Mouse (Mus musculus): ENCODE measurements around the gene Slc39a11.

Slc39a11 gene

DNA sequence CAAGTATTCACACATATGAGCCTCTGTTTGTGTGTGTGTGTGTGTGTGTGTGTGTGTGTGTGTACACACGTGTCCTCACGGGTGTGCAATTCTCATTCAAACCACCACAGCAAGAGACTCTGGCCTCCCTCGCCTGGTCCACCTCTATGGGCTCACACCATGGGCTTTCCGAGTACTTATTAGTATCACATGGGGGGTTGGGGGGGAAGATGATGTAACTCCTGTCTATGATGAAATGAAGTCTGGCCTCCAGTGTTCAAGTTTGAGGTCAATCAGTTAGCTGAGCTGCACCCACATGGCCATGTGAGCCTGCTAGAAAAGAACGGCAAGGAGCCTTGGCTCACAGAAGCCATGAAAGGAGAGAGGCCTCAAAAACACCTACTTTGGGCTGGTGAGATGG lies 16.5 kb downstream of the Slc39a11 start:
- no peak for DNase-seq (ENCODE audit: low read depth, low spot score)

GRCm38 (mm10) chr11:113632303-113632702 lies 17.6 kb downstream of the Slc39a11 start:
- DNase-seq (ENCODE audit: low read depth, low spot score): no peak

DNA sequence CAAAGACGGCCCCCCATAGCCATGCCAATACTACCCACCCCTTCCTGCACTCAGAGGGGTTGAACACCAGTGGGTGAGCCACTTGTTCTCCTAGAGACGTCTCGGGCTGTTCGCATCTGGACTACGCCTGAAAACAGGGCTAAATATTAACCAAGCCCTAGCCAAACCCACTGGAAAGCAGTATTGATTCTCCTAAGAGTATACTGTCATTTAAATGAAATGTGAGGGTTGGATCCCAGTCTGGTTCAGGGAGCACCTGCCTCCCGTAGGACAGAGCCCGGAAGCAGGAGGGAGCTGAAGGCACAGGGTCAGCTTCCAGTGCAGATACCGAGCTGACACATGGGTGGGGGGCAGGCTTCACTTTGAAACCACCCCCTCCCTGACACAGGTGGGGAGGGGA lies 18.0 kb downstream of the Slc39a11 start:
- no peak for DNase-seq (ENCODE audit: low read depth, low spot score)

DNA sequence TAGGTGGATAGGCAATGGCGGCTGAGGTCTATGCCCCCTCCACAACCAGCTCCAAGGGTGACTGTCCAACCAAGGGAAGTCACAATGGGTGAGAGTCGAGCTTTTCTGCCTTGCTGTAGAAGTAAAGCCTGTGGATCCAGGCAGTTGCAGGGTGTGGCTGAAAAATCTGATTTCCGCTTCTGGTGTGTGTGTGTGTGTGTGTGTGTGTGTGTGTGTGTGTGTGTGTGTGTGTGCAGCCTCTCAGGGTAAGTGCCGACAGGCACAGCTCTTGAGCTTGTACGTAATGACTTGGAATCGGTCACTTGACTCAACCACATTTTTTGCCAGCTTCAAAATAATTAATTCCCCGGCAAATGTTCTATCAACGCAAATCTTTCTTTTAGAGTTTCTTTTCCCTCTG lies 18.6 kb downstream of the Slc39a11 start:
- no peak for DNase-seq (ENCODE audit: low read depth, low spot score)

- DNase-seq (ENCODE audit: low read depth, low spot score): no peak
Observed at GRCm38 (mm10) chr11:113630642-113631041, 19.2 kb downstream of the Slc39a11 start.

DNA sequence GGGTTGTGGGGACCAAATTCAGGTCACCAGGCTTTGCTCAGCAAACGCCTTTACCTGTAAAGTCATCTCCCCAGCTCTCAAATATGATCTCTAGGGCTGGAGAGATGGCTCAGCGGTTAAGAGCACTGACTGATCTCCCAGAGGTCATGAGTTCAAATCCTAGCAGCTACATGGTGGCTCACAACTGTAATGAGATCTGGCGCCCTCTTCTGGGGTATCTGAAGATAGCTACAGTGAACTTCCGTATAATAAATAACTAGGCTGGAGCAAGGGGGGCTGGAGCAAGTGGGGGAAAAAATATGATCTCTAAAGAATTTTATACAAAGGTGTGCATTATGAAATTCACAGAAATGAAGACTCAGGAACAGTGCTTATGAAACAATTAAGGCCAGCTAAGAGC lies 22.1 kb downstream of the Slc39a11 start:
- no peak for DNase-seq (ENCODE audit: low read depth, low spot score)

GRCm38 (mm10) chr11:113625437-113625836 lies 24.4 kb downstream of the Slc39a11 start:
- no peak for DNase-seq (ENCODE audit: low read depth, low spot score)

DNA sequence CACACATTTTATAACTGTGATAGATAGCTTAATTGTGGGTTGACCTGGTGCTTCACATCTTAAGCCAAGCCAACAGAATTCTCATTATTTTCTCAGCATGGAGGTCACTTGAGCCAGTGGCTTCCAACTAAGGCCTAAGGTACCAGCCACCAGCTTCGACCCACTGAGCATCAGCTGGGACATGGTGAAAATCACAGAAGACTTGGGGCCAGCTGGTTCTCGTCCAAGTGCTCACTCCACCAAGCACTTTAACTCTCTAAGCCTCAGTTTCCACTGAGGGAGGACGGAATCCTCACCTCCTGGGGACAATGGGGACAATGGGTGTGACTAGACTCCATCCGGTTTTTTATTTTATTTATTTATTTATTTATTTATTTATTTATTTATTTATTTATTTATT lies 27.9 kb downstream of the Slc39a11 start:
- no peak for DNase-seq (ENCODE audit: low read depth, low spot score)

DNA sequence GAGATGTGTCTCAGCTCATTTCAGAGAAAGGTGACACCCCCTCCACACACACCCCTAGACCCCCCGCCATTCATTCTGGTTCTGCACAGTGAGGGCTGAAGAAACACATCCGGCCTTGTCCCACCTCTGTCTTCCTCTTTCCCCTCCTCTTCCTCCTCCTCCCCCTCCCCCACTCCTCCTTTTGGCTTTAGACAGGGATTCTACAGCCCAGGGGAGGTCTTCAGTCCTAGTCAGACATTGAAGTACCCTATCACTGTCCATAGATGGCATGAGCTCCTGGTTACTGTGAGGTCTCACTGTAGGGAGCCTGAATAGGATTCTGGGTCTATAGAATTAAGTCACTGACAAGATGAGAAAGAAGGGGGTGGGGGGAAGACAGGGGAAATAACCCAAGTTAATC lies 28.9 kb downstream of the Slc39a11 start:
- DNase-seq (ENCODE audit: low read depth, low spot score): no peak

DNA sequence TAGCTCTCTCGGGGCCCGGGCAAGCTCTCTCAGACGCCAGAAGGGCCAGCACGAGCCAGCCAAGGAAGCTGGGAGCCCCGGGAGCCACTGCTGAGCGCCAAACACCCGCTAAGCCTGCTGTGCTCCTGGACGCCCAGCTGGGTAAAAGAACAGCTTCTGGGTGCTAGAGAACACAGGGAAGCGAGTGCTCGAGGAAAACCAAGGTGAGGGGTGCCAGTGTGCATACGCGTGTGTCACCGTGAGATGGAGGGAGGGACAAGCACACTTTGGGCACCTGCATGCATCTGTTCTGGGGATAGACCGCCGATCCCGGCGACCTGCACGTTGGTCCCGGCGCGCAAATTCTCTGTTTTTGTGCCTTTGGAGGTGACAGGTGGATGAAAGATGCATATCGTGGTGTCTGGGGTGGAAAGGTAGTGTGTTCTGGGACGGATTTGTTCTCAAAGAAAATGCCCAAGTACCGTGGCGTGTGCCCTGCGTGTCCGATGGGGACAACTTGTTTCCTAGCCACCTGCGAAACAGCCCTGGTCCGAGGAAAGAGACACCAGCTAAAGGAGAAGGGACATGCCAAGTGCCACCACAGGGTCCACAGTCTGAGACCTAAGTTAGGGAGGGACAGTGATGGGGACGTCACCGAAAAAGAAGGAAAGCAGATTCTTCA lies 30.3 kb downstream of the Slc39a11 start:
- no peak for DNase-seq (ENCODE audit: low read depth, low spot score)

- no peak for DNase-seq (ENCODE audit: low read depth, low spot score)
Observed at GRCm38 (mm10) chr11:113618672-113619419, 31.0 kb downstream of the Slc39a11 start, which contains the start of gene Sstr2. Gene Sstr2, plus strand, starts transcription at chr11:113619342.

- no peak for DNase-seq (ENCODE audit: low read depth, low spot score)
Observed at GRCm38 (mm10) chr11:113618303-113618671, 31.6 kb downstream of the Slc39a11 start.

DNA sequence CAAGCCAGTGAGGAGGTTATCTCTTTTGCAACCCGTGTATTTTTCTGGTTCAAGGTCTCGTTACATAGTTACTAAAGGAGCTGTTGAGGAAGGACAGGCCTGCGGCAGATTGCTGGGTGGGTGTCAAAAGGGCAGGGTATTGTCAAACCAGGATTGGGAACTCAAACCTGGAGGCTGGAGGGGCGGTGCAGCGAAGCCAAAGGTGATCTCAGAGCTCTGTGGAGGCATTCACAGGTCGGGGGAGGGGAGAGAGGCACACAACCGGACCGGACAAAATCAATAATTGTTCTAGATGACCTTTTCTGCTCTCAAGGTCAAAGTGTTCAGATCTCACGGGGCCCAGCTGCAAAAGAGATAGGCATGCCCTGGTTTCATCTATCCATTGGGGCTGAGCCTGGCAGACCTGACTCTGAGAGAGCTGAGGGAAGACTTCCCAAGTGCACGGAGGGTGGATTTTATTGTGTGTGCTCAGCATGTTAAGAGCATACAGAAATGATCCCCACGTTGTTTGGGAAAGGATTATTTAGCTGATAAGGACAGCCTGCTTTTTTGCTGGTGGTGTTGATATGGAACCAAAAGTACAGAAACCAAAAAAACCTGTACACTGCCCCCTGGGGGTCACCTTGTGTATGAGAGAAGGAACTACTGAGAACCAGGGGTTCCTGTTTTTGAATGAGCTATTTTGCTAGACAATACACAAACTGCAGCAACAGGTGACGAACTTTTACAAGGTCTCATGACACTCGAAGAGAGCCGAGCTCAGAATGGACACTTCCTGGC lies 32.6 kb downstream of the Slc39a11 start:
- DNase-seq (ENCODE audit: low read depth, low spot score): no peak

DNA sequence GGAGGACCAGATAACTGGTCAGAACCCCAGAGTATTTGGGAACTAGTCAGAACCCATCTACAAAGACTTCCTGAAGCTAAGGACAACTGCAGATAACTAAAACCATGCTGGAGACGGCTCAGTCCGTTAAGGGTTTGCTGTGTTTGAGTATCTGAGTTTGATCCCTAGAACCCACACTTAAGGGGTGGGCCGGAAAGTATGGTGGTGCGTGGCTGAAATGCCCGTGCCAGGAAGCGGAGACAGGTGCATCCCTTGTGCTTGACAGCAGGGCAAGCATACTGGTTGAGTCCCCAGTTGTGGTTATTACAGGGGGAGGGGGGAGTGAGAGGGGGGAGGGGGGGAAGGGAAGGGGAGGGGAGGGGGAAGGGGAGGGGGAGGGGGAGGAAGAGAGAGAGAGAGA lies 35.4 kb downstream of the Slc39a11 start:
- DNase-seq (ENCODE audit: low read depth, low spot score): no peak

- DNase-seq (ENCODE audit: low read depth, low spot score): no peak
Observed at GRCm38 (mm10) chr11:113611664-113612611, 37.9 kb downstream of the Slc39a11 start.

DNA sequence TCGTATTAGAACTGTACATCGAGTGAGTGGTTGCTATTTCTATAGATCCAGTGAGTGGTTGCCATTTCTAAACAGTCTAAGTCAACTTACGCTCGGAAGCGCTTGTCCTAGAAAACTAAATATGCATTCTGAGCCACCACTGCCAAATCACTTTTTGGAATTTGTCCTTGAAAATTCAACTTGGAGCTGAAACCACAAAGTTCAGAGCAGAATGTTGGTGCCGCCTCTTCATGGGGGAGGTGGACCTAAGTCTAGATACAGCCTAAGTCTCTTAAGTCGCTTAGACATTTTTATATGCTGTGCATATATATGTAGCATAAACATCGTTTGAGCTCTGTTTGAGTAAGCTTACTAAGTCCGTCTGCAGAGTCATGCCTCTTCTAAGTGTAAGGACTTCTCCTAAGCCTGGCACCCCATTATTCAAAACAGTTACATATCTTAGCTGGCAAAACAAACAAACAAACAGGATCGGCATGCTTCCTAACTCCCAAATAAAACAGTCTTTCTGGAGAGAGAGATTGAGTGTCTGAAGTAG lies 38.7 kb downstream of the Slc39a11 start:
- DNase-seq (ENCODE audit: low read depth, low spot score): no peak

- DNase-seq (ENCODE audit: low read depth, low spot score): no peak
Observed at GRCm38 (mm10) chr11:113610266-113610665, 39.6 kb downstream of the Slc39a11 start.

- no peak for DNase-seq (ENCODE audit: low read depth, low spot score)
Observed at GRCm38 (mm10) chr11:113609581-113609980, 40.3 kb downstream of the Slc39a11 start.

DNA sequence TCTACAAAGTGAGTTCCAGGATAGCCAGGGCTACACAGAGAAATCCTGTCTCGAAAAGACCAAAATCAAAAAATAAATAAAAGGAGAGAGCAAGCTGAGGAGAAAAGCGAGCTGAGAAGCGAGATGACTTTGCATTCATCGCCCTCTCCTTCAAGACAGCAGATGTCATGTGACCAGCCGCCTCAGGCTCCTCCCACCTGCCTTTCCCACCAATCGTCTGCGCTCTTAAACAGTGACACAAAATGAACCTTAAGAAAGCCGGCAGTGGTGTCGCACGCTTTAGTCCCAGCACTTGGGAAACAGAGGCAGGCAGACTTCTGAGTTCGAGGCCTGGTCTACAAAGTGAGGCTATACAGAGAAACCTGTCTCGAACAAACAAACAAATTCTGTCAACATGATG lies 42.3 kb downstream of the Slc39a11 start:
- no peak for DNase-seq (ENCODE audit: low read depth, low spot score)

DNA sequence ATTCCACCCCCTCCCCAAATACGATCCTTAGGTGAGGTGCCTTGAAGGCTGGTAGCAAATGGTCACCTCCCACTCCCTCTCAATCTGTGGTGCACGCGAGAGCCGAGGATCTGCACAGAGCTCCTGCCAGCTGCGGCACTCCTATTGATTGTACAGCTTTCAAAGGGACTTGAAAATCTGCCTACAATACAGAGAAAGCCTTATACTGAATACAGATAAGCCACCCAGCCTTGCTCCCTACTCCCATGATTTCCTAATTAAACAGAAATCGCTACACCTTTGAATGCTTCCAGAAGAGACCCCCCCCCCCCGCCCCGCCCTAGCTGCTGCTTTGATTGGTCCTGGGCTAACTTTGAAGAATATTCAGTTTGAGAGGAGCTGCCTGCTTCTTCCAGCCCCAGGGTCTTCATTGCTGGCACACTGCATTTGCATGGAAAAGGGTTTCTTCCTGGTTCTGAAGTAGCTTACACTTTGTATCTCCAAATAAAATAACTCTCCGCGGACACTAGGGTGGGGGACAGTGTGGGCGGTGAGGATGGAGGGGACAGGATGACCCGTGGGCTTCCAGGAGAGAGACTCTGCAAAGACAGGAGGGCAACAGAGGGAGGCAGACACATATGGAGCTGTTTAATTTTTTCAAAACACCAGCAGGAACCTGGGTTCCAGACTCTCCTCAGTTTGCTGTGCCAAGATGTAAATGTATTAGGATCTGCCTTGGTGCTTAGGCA lies 48.1 kb downstream of the Slc39a11 start:
- no peak for DNase-seq (ENCODE audit: low read depth, low spot score)

Measured in brain, embryonic 18.5 days (tissue).